Mouse (Mus musculus) C2C12 (cell line): ENCODE data around the gene Asl.

Source experiments
- CEBPB ChIP-seq: IDR thresholded peaks from one replicate; pipeline ENCODE4 v1.6.1; 2011; ENCODE audit warnings: low read depth, mild to moderate bottlenecking, control low read depth, moderate library complexity
- CTCF ChIP-seq: IDR thresholded peaks from one replicate; pipeline ENCODE4 v1.5.1; 2011; ENCODE audit not compliant: control insufficient read depth, insufficient read depth, insufficient read length
- FOSL1 ChIP-seq: IDR thresholded peaks from one replicate; pipeline ENCODE4 v1.8.0; 2011; ENCODE audit warnings: mild to moderate bottlenecking, low read length; ENCODE audit not compliant: poor library complexity, insufficient read depth, severe bottlenecking
- MAX ChIP-seq: IDR thresholded peaks from one replicate; pipeline ENCODE4 v1.6.1; 2011; ENCODE audit warnings: mild to moderate bottlenecking, control low read depth
- MYOD1 ChIP-seq: IDR thresholded peaks from one replicate; pipeline ENCODE4 v1.6.1; 2011; ENCODE audit warnings: low read depth; ENCODE audit not compliant: control insufficient read depth, insufficient read length
- MYOG ChIP-seq: IDR thresholded peaks from one replicate; pipeline ENCODE4 v1.6.1; 2011; ENCODE audit not compliant: control insufficient read depth, insufficient read length; ENCODE audit errors: extremely low read depth
- USF1 ChIP-seq: IDR thresholded peaks from one replicate; pipeline ENCODE4 v1.6.1; 2011; ENCODE audit warnings: low read depth, mild to moderate bottlenecking, control low read depth, moderate library complexity

- no peak for TF ChIP-seq CTCF
- TF ChIP-seq MYOG = no peak
- no peak for TF ChIP-seq FOSL1
- no peak for TF ChIP-seq MYOD1
- TF ChIP-seq USF1 = no peak
- TF ChIP-seq MAX = no peak
- TF ChIP-seq CEBPB = no peak
Measured at GRCm38 (mm10) chr5:130052510-130052909, 23.5 kb upstream of the Asl start.
